Mouse (Mus musculus) retina, adult 2 months (tissue): ENCODE data around the gene Prdx1.
A peak's percentile ranks its signal among the peaks of the same experiment; 100 is the strongest.
"Not testable (repeated sequence)": the region's sequence is repeated elsewhere in the genome, so short reads cannot be mapped to it uniquely, and the experiment has no call there.

Experiments
- DNase-seq: peaks from one replicate; pipeline ENCODE4 v3.0.0-alpha.2; 2012; ENCODE audit warnings: low read depth, low spot score

The Prdx1 gene

DNA sequence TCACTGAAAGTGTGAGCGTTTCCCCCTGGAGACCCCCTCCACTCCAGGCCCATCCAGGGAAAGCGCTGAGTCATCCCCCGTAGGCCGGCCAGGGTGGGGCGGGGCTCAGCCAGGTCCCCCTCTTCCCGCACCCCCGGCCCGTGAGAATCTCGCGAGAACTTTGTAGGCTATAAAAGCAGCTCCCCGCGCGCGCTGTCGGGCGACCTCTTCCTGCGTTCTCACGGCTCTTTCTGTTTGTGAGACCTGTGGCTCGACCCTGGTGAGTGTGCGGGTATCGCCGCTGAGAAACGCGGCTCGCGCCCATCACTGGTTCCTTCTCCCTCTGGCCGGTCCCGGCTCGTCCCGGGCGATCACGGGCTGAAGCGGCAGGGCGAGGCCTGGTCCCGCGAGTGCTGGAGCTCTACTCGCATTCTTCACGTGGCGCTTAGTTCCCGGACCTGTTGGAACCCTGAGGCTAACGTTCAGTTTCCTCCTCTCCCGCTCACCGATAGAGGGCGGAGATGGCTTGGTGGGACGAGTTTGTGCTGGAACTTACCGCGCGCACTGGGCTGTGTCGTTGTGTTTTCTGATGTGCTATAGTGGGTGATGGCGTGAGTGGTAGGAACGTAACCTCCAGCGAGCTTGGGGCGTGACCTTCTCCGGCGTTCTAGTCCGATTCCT, at the start of gene Prdx1:
TSS of gene Prdx1 (plus strand) at position 143 of the 660 bp plus-strand sequence.
- DNase-seq: peak; percentile 79

DNA sequence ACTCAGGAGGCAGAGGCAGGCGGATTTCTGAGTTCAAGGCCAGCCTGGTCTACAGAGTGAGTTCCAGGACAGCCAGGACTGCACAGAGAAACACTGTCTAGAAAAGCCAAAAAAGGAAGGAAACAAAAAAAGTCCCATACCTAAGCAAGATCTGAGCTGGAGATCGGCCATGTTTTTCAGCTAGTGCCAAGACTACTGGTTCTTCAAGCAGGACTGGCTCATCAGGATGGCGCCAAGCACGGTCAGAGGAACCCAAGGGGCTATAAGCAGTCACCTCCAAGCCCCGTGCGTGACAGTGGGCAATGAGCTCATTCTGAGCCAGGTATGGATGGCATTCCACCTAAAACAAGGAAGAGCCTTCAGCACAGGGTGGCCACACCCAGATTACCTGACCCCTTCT, 46.5 kb upstream of the Prdx1 start:
- no peak for DNase-seq

DNA sequence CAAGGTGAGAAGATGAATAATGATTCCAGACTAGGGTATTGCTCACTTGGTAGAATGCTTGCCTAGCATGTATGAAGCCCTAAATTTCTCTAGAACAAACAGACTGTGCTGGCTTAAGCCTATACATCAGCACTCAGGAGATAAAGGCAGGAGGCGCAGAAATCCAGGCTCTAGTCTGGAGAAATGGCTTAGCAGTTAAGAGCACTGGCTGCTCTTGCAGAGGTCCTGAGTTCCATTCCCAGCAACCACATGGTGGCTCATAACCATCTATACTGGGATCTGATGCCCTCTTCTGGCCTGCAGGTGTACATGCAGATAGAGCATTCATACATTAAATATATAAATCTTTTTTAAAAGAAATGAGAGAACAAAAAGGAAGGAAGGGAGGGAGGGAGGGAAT, 43.3 kb upstream of the Prdx1 start:
- DNase-seq: no peak

DNA sequence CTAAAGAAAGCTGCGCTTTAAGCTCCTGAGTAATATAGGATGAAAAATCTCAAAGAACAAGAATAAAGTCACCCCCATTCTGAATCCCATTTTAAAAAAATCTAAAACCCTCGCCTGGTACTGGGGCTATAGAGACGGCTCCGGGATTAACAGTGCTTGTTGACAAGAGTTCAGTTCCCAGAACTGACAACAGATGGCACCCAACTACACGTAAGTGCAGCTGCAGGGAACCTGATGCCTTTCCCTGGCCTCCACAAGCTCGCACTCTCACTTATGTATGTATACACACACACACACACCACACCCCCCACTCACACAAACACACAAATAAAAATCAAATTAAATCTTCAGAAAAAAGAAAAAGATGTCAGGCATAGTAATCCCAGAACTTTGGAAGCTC, 41.0 kb upstream of the Prdx1 start:
- DNase-seq: no peak

DNA sequence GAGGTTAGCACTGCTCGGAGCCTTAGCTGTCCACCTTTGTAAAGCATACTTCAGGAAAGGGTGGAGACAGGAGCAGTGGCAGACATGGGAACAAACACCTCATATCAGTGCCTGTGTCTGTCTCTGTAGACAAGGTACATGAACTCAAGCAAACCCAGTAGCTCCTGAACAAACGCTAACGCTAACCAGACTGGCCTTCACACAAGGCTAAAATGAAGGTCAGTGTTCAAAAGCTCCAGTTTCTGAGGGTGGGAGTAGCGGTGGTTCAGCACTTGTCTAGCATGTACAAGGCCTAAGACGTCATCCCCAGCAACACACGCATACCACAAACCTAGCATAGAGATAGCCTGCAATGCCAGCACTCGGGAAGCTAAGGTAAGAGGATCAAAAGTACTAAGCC, 39.7 kb upstream of the Prdx1 start:
- no peak for DNase-seq

DNA sequence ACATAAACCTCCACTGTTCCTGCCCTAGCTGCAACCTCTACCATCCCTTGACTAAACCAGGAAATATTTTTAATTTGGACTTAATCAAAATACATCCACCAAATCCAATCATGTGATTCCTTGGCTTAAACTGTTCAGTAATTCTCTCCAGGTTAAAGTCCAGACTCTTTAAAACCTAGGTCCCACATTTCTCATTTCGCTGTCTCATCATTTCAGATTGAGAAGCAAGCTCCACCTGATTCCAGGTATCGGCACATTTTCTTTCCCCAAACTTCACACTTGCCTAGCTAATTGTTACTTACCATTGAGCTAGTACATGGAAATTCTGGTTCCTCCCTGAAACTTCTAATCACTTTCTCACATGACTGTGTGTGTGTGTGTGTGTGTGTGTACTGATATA, 35.9 kb upstream of the Prdx1 start:
- DNase-seq: no peak

DNA sequence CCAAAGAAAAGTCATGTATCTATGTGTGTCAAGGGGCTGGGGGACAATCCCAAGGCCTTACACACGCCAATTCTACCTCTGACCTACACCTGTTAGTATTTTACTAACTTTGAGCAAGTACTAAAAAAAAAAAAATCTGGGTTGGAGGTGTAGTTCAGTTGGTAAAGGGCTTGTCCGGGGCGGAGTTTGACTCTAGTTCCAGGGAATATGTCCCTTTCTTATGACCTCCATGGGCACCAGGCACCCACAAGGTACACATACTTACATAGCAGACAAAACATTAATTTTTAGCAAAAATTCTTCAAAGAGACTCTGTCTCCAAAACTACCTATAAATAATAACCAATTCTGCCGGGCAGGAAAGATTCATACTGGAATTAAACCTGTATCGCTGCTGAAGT, 35.0 kb upstream of the Prdx1 start:
- no peak for DNase-seq

DNA sequence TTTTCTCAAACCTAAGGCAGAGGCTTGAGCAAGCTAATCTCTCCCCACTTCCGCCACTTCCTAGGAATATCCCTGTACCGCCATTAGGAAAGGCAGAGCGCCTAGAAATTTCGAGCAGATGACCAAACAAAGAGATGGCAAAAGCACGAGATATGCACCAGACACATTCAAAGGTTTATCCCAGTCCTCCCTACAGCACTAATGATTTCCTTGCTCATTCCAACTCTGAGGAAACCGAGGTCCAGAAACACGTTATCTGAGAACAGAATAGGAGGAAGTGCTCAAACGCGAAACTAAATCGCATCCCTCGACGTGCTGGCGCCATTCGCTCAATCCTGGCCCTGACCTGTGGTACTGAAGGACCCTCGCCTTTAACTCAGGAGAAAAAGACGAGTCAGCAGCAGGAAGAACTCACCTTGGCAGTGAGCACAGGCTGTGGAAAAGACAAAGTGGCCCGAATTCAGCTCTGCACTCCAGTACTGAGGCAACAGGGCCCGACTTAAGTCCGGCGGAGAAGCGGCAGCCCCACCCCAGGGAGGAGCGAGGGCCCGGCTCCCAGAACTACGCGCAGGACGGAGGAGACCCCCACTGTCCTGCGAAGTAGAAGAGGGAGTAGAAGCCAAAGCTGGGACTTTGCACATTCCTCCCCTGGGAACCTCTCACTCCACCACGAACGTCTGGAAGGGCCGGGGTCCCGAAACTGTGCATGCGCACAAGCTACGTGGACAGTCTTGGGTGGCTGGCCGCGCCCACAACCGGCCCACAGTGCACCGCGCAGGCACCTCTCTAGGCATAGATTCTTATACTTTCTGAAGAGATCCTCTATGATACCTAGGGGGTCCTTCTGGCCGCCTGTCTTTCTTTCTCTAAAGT, 34.2 kb upstream of the Prdx1 start, which contains the start of gene Akr1a1:
TSS of gene Akr1a1 (minus strand) at position 757 of the 873 bp plus-strand sequence.
- peak; percentile 74 for DNase-seq

DNA sequence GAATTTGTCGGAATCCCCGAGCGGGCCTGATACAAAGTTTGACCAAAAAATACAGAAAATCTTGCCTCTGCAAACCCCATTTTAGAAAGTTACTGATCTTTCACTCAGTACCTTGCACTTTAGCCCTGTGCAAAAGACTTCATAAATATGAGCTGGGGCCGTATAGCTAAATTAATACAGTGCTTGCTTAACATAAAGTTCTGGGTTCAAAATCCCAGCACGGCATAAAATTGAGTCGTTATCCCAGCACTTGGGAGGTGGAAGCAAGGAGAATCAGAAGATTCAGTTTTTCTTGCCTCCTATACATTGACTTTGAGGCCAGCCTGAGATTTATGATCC, 33.6 kb upstream of the Prdx1 start:
- DNase-seq: no peak

DNA sequence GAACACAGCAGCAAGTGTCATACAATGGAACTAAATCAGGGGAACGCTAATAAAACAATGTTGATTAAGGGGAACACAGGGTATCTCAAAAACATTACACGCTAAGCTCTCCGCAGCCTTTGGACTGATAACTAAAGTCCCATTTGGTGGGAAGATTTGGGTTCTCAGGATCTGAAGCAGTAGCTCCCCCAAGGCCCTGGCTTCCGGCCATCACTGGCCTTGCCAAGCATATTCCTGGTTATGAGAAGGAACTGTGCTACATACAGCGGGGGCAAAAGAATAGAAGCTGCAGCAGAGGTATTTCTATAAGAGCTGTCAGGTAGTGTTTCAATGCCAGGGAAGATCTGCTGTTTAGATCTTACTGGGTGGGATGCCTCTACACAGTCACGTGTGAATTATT, 32.1 kb upstream of the Prdx1 start:
- no peak for DNase-seq

DNA sequence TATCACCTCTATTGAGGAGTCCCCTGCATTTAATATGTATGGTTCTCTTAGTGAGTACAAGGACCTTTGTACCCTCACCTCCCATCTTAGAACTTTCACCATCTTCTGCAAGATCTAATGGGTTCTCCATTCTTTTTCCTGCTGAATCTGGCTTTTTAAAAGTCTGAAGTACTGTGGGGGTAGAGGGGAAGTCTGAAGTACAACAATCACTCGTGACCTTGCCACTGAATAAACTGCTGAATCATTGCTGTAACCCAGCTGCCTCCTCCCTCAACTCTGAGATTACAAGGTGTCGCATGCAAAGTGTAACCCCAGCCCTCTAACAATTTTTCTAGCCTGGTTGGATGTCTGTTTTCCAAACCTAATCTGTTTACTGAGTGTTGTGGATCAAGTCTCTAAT, 30.2 kb upstream of the Prdx1 start:
- DNase-seq: no peak

DNA sequence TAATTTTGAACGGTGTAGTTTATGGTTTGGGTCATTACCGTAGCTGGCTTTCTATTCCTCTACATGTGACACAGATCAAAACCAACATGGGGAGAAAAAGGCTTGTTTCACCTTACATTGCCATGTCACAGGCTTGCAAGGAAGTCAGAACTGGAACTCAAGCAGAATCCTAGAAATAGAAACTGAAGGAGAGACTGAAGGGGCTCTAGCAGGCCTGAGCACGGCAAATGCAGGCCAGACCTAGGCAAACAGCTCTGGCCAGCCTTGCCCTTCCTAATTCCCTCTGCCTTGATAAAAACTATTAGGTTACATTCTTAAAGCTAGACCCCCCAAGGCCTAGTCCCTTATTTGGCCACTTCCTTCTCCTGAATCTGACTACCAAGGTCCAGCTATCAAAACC, 29.7 kb upstream of the Prdx1 start:
- DNase-seq: no peak

DNA sequence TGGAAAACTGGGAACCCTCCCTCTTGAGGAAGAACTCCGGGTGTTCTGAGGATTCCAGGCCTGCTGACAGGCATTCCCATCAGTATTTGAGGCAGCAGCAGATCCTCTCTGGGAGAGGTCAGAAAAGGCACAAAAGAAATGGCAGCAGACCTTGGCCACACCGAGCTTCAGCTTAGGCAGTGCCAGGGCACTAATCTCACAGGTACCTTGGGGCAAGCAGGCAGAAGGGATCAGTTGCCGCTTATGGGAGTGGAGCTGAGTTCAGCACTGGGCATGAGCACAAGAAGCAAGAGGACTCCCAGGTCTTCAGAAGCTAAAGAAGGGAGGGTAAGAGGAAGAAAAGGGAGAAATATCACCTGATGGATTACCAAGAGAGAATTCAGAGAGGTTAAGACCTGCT, 27.4 kb upstream of the Prdx1 start:
- DNase-seq: no peak

DNA sequence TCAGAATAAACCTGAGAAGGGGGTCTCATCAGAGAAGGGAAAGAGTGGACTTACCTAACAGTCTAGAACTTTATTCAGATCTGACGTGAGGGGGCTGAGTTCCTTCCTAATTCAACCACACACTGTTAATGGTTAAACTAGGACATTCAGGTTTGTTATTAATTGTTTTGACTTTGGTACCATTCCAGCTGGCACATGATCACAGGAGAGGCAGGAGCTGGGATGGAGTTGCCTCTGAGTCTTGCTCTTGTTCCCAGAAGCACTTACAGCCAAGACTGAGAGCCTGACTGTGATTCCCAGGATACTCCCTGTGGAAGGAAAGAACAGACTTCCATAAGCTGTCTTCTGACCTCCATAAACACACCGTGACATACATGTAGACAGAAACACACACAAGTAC, 25.9 kb upstream of the Prdx1 start:
- DNase-seq: no peak

DNA sequence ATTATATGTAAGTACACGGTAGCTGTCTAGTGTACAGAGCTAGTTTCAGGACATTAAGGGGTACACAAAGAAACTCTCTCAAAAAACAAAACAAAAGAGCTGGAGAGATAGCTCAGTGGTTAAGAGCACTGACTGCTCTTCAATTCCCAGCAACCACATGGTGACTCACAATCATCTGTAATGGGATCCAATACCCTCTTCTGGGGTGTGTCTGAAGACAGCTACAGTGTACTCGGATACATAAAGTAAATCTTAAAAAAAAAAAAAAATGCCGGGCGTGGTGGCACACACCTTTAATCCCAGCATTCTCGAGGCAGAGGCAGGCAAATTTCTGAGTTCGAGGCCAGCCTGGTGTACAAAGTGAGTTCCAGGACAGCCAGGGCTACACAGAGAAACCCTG, 25.4 kb upstream of the Prdx1 start:
- not testable (repeated sequence) for DNase-seq

DNA sequence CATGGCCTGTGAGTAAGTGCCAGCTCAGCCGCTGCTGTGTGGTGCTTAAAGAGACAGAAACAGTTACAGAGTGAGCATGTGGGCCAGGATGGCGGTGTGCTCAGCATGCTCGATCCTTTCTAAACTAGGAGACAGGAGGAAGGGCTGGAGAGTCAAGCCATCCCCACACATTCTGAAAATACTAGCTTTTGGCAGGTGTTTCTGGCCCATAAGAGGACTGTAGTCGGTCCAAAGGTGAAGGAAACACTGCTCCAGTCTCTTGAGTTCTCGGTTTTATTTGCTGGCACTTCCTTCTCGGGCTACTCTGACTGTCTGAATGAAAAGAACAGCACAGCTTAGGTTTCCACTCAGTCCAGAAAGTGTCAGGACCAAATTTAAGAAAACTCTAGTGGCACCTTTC, 24.5 kb upstream of the Prdx1 start:
- DNase-seq: no peak

DNA sequence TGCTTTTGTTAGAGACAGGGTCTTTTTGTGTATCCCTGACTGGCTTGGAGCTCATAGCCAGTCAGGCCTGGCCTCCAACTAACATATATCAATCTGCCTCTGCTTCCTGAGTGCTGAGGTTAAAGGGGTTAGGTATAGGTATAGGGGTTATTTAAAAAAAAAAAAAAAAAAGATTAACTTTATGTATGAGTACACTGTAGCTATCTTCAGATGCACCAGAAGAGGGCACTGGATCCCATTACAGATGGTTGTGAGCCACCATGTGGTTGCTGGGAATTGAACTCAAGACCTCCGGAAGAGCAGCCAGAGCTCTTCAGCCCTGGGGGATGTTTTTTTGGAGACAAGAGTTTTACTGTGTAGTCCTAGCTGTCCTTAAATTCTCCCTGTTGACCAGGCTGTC, 23.3 kb upstream of the Prdx1 start:
- no peak for DNase-seq

DNA sequence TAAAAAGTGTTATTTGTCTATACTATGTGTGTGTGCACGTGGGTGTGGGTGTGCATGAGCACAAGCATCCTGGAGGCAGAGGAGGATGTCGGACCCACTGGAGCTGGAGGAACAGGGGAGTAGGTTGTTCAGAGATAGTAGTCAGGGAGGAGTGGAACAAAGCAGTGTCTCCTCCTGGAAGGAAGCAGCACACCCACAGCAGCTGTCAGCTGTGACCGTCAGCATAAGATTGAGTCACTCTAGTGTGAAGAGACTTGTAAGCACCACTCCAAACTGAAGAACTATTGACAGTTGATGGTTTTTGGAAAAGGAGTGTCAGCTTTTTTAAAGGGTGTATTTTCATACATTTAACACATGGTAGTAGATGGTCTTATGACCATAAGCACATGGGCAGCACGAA, 18.7 kb upstream of the Prdx1 start:
- DNase-seq: no peak

DNA sequence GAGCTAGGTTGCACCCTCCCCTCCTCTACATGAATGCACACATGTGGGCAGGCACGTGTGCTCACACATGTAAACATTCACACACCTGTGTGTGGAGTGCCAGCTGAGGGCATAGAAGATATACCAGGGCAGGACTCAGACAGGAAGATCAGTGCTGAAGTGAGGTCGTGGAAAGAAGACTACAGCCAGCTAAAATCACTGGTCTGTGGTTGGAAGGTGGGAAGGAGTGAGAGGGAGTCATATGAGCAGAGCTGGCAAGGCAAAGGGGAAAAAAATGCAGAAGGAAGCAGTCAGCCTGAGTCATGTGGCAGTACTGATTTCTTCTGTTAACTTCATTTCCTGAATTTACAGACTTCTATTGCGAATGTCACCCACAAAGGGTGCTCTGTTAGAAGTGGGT, 17.2 kb upstream of the Prdx1 start:
- DNase-seq: no peak

DNA sequence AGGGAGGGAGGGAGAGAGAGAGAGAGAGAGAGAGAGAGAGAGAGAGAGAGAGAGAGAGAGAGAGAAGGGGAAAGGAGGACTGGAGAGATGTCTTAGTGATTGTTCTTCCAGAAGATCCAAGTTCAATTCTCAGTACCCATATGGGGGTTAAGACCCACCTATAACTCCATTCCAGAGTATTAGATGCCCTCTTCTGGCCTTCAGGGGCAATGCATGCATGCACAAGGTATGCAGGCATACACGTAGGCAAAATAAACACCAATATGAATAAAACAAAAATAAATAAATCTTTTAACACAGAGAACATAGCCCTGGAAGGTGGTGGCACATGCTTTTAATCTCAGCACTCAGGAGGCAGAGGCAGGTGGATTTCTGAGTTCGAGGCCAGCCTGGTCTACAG, 16.1 kb upstream of the Prdx1 start:
- no peak for DNase-seq

DNA sequence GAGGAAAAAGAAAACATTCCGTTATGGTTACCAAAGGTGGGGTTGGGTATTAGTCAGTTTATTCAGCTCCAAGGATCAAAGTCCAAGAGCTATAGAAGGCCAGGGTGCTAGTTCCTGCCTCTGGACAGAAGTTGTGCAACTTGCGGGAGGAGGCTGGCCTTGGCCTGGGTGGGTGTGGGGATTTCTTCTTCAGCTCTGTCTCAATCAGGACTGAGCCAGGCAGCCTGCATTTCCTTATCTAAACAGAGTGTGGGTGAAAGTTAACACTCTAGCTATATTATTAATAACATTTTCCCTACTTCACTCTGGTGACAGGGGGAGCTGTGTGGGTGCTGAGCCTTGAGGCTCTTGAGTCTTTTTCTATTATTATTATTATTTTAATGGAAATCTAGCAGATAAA, 12.6 kb upstream of the Prdx1 start:
- no peak for DNase-seq

DNA sequence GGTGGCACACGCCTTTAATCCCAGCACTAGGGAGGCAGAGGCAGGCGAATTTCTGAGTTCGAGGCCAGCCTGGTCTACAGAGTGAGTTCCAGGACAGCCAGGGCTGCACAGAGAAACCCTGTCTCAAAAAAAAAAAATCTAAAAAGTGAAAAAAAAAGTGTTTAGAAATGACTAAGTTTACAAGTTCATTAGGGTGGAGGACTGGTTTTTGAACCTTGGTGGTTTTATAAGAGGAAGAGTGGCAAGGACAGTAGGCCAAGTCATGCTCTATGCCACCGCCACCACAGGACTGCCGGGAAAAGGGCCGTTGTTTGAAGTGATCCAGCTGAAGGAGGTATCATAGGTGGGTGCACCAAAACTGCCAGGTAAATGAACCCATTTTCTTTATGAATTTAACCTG, 10.6 kb upstream of the Prdx1 start:
- not testable (repeated sequence) for DNase-seq

DNA sequence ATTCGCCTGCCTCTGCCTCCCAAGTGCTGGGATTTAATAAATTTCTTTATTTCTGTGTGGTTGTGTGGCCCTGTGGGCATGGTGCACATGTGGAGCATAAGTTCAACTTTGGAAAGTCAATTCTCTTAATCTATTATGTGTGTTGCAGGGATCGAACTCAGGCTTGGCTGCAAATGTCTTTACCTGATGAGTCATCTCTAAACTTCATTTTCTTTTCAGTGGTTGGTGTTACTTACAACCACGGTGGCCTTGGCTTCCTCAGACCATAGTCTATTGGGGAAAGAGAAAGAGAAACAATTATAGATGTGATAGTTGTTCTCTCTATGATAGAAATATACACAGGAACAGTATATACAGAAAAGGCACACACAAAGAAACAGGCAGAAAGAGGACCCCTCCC, 9.3 kb upstream of the Prdx1 start:
- no peak for DNase-seq
